Mouse (Mus musculus) testis, adult 2 months (tissue): ENCODE results near the gene Slc51b.

Experiments
- CTCF ChIP-seq: fragments of 200-500 bp; IDR thresholded peaks from 2 replicates; pipeline ENCODE4 v1.5.1; 2012; ENCODE audit warnings: low read depth, mild to moderate bottlenecking, inconsistent platforms, low read length, moderate library complexity; ENCODE audit not compliant: control insufficient read depth, insufficient read depth, insufficient replicate concordance
- POLR2A ChIP-seq: fragments of 200-500 bp; IDR thresholded peaks from 2 replicates; pipeline ENCODE4 v1.6.1; 2012; ENCODE audit warnings: low read depth, mild to moderate bottlenecking, inconsistent platforms, low read length, moderate library complexity; ENCODE audit not compliant: control insufficient read depth

DNA sequence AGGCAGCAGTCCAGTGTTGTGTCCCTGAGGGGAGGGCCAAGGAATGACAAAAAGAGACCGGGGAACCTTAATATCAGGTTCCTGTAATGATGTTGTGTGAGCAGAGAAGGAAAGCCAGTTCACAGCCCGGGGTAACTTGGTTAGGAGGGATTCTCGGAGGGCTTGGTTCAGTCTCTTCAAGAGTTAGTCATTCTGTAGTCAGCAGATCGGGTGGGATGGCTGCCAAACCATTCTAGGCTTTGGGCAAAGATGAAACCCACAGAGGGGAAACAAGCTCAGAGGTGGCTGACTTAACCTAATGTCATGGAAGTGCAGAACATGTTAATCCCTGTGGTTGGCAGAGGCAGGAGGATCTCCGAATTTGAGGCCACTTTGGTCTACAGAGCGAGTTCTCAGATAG lies 41.4 kb upstream of the Slc51b start:
- TF ChIP-seq CTCF (no peak), POLR2A (no peak)
